Comparison of ENCODE assay signal across 27 mouse cellular contexts in the genomic region with DNA sequence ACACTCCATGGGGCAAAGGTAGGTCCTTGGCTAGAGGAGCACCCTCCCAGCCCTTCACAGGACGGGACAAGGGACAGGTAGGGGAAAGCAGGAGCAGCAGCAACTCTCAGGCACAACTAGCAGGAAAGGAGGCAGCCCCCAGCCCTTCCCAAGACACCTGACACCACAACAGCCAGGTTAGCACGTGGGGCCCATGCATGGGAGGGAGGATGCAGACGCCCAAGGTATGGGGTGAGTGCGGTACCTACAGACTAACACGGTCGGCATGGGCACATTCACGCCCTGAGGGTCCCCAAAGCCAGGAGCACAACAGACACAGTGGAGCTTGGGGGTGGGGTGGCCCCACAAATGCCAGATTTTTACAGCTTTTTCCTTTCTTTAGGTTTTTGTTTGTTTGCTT. TPM values are rescaled to one million over a fixed set of nuclear protein-coding genes. Genes with fewer than 3 reads are reported as not detected.
DNase-seq lines count a peak whose midpoint lies in the region; ATAC-seq and TF ChIP-seq lines count a peak whose summit lies in the region.
"Had no signal": no experiment of that assay in that cellular context is flagged by ENCODE, and none has a peak within 500 bp of the region (broad histone marks: within the 10 kb centered on the region; RNA-seq: fewer than 3 reads in every experiment).

No protein-coding gene starts in this region.

- peaks cover 40% of the 10 kb centered on the region for H3K4me1 ChIP-seq in embryonic facial prominence, embryonic 13.5 days
- H3K4me1 ChIP-seq in limb, embryonic 13.5 days: peaks cover 30% of the 10 kb centered on the region
- H3K4me1 ChIP-seq in thymus, adult 2 months (replicated peaks; ENCODE audit: control insufficient read depth, insufficient read depth, low read length): no peaks in the 10 kb centered on the region
- H3K4me1 ChIP-seq: forebrain, embryonic 13.5 days had no signal

- TF ChIP-seq CTCF in left cerebral cortex, adult 2 months (IDR thresholded peaks at IDR 0.05): no peak
- TF ChIP-seq CTCF in thymus, adult 2 months (IDR thresholded peaks at IDR 0.05; ENCODE audit: borderline replicate concordance, control insufficient read depth, extremely low read depth, insufficient read depth, low read length, poor library complexity): no peak

- H3K36me3 ChIP-seq in embryonic facial prominence, embryonic 13.5 days: peaks cover 35% of the 10 kb centered on the region
- peaks cover 41% of the 10 kb centered on the region for H3K36me3 ChIP-seq in limb, embryonic 13.5 days
- H3K36me3 ChIP-seq in thymus, adult 2 months (ENCODE audit: control insufficient read depth, insufficient read depth, low read length): peaks cover 23% of the 10 kb centered on the region

- intact Hi-C loops in left cerebral cortex, adult 2 months (cut with DNase I): no loop called here

- peak overlapping the region; percentile 50; the same call in 1 of the 2 replicates for H3K27ac ChIP-seq in left cerebral cortex, adult 2 months
- H3K27ac ChIP-seq in embryonic facial prominence, embryonic 13.5 days: 0 out of 2 replicates have a peak overlapping the region, but pooled peaks have one; percentile 39
- no peak overlapping the region for H3K27ac ChIP-seq in limb, embryonic 13.5 days
- H3K27ac ChIP-seq in thymus, adult 2 months (ENCODE audit: control insufficient read depth, insufficient read depth, low read length): no peak overlapping the region
- H3K27ac ChIP-seq: forebrain, embryonic 13.5 days; hindbrain, embryonic 14.5 days; liver, embryonic 14.5 days; macrophage had no signal

- H3K4me2 ChIP-seq in embryonic facial prominence, embryonic 13.5 days: 0 out of 2 replicates have a peak overlapping the region, but pooled peaks have one; percentile 19
- H3K4me2 ChIP-seq in limb, embryonic 13.5 days (replicated peaks): no peak overlapping the region
- H3K4me2 ChIP-seq: forebrain, embryonic 13.5 days; hindbrain, embryonic 14.5 days had no signal

- no peak overlapping the region for H3K4me3 ChIP-seq in left cerebral cortex, adult 2 months
- no peak overlapping the region for H3K4me3 ChIP-seq in embryonic facial prominence, embryonic 13.5 days
- no peak overlapping the region for H3K4me3 ChIP-seq in limb, embryonic 13.5 days
- H3K4me3 ChIP-seq in thymus, adult 2 months (ENCODE audit: control insufficient read depth, insufficient read depth, low read length): no peak overlapping the region
- H3K4me3 ChIP-seq: forebrain, embryonic 13.5 days had no signal

- no peaks in the 10 kb centered on the region for H3K27me3 ChIP-seq in embryonic facial prominence, embryonic 13.5 days
- H3K27me3 ChIP-seq in limb, embryonic 13.5 days: no peaks in the 10 kb centered on the region
- no peaks in the 10 kb centered on the region for H3K27me3 ChIP-seq in thymus, adult 2 months (ENCODE audit: control insufficient read depth, insufficient read depth, low read length)
- H3K27me3 ChIP-seq: forebrain, embryonic 13.5 days had no signal

- TF ChIP-seq POLR2A in thymus, adult 2 months (IDR thresholded peaks at IDR 0.05; ENCODE audit: control insufficient read depth, extremely low read depth, insufficient read depth, low read length, poor library complexity): no peak

- WGBS in embryonic facial prominence, embryonic 13.5 days: 19% methylated on average over 7 of the region's 7 CpGs
- 38% methylated on average over 7 of the region's 7 CpGs for WGBS in limb, embryonic 13.5 days
- 94% methylated on average over 7 of the region's 7 CpGs for WGBS in thymus, adult 2 months

- no peaks in the 10 kb centered on the region for H3K9me3 ChIP-seq in embryonic facial prominence, embryonic 13.5 days
- H3K9me3 ChIP-seq in limb, embryonic 13.5 days: no peaks in the 10 kb centered on the region
- H3K9me3 ChIP-seq: forebrain, embryonic 13.5 days had no signal

- 0 out of 2 replicates have a peak overlapping the region, but pooled peaks have one; percentile 27 for H3K9ac ChIP-seq in embryonic facial prominence, embryonic 13.5 days
- H3K9ac ChIP-seq in limb, embryonic 13.5 days: 0 out of 2 replicates have a peak overlapping the region, but pooled peaks have one; percentile 19
- H3K9ac ChIP-seq: forebrain, embryonic 13.5 days; hindbrain, embryonic 14.5 days; liver, embryonic 14.5 days had no signal

- ATAC-seq in embryonic facial prominence, embryonic 13.5 days (ENCODE audit: insufficient number of reproducible peaks, insufficient read depth, low FRiP score, low TSS enrichment, low read depth): no peak
- ATAC-seq in limb, embryonic 13.5 days (ENCODE audit: low FRiP score, low read depth): no peak
- ATAC-seq: midbrain, embryonic 16.5 days had no signal

- DNase-seq in embryo, embryonic 10 days (ENCODE audit: low spot score): peak; percentile 21
- DNase-seq in embryo, embryonic 9.5 days (ENCODE audit: extremely low spot score): no peak
- DNase-seq in left cerebral cortex, adult 2 months (ENCODE audit: extremely low spot score in 1 of 2, low spot score in 2 of 2): no peak
- no peak for DNase-seq in left cerebral cortex, adult 11 months (ENCODE audit: low spot score)
- DNase-seq in thymus, adult 2 months: no peak
- no peak for DNase-seq in natural killer cell, adult 2 months (ENCODE audit: low spot score in 2 of 2)
- DNase-seq: adrenal gland, adult 2 months; adrenal gland, postnatal 36 days; cerebellum, adult 18-20 months; cerebellum, postnatal 25 days; gastrocnemius, postnatal 10 days; heart, postnatal 36 days; kidney, adult 18-20 months; kidney, postnatal 4 days; liver; lung, adult 2 months; lung, postnatal 10 days; retina, postnatal 1 day; right cerebral cortex, postnatal 14 days; thymus, postnatal 25 days had no signal

RNA-seq across cellular contexts. Expression of a gene that starts 15.7 kb away (rescaled TPM):
- total RNA-seq in left cerebral cortex, adult 2 months (2021): 10 to 100 TPM; 75.8 to 79.8 TPM
- polyA plus RNA-seq in embryonic facial prominence, embryonic 13.5 days (2015; fragmentation: Nextera tagmentation; extraction: Ambion mirVana): 58.7 and 66.0 TPM in 2 replicates
- 64.4 and 66.6 TPM in 2 replicates for polyA plus RNA-seq in limb, embryonic 13.5 days (2015; fragmentation: Nextera tagmentation; extraction: Ambion mirVana)
- 85.8 and 101 TPM in 2 replicates for polyA plus RNA-seq in thymus, adult 2 months (2012; rRNA removed)

RNA-seq across cellular contexts. Expression of a gene that starts 21.3 kb away (rescaled TPM):
- 1 to 10 TPM; 1.7 to 2.4 TPM for total RNA-seq in left cerebral cortex, adult 2 months (2021)
- polyA plus RNA-seq in embryonic facial prominence, embryonic 13.5 days (2015; fragmentation: Nextera tagmentation; extraction: Ambion mirVana): 2.1 and 2.4 TPM in 2 replicates
- 1.5 and 2.8 TPM in 2 replicates for polyA plus RNA-seq in limb, embryonic 13.5 days (2015; fragmentation: Nextera tagmentation; extraction: Ambion mirVana)
- 0.58 and 0.68 TPM in 2 replicates for polyA plus RNA-seq in thymus, adult 2 months (2012; rRNA removed)
- total RNA-seq: gastrocnemius, postnatal 10 days had no signal
- polyA plus RNA-seq: macrophage had no signal

Comparison
In these comparisons a context has a peak if more than half of its experiments do, and no peak if none do; other contexts are left out.
1. H3K27ac ChIP-seq: peak in left cerebral cortex, adult 2 months (single experiment) and embryonic facial prominence, embryonic 13.5 days (single experiment); none in limb, embryonic 13.5 days (single experiment) and thymus, adult 2 months (single experiment).